Mouse (Mus musculus): ENCODE results near the gene Hdlbp. TPM values are rescaled to one million over a fixed set of nuclear protein-coding genes. Genes with fewer than 3 reads are reported as not detected.

Hdlbp gene
- polyA plus RNA-seq, 1 experiment from 2014 or later, result 170 TPM

GRCm38 (mm10) chr1:93401191-93402052, 77.2 kb downstream of the Hdlbp start:
- WGBS, result 12% methylated on average over 38 of the region's 38 CpGs
- no peak overlapping the region for H3K9ac ChIP-seq (ENCODE audit: low read depth, low read length)
- peak; percentile 19; the same call in 1 of the 2 replicates for ATAC-seq
- no peaks in the 10 kb centered on the region for H3K9me3 ChIP-seq (ENCODE audit: control insufficient read depth)
- H3K4me2 ChIP-seq (replicated peaks; ENCODE audit: low read depth), result peak overlapping the region; percentile 59
- peak overlapping the region; percentile 16 for H3K4me3 ChIP-seq (ENCODE audit: low read depth, low read length)
- no peak overlapping the region for H3K27ac ChIP-seq (ENCODE audit: low read depth, low read length)
- peak; percentile 14; the same call in 1 of the 2 replicates for TF ChIP-seq CTCF (IDR thresholded peaks at IDR 0.05; ENCODE audit: low read depth)
- H3K27me3 ChIP-seq (replicated peaks; ENCODE audit: control insufficient read depth, insufficient read depth, low read length), result no peaks in the 10 kb centered on the region
- no peaks in the 10 kb centered on the region for H3K4me1 ChIP-seq (replicated peaks; ENCODE audit: control insufficient read depth, insufficient read depth, low read length)
- peaks cover 10% of the 10 kb centered on the region for H3K36me3 ChIP-seq (ENCODE audit: control insufficient read depth, insufficient read depth)

GRCm38 (mm10) chr1:93388906-93389305, 89.7 kb downstream of the Hdlbp start:
- ATAC-seq, result no peak
- H3K27ac ChIP-seq (ENCODE audit: low read depth, low read length), result no peak overlapping the region
- no peaks in the 10 kb centered on the region for H3K4me1 ChIP-seq (replicated peaks; ENCODE audit: control insufficient read depth, insufficient read depth, low read length)
- H3K4me2 ChIP-seq (replicated peaks; ENCODE audit: low read depth), result no peak overlapping the region
- H3K36me3 ChIP-seq (ENCODE audit: control insufficient read depth, insufficient read depth), result no peaks in the 10 kb centered on the region
- H3K27me3 ChIP-seq (replicated peaks; ENCODE audit: control insufficient read depth, insufficient read depth, low read length), result no peaks in the 10 kb centered on the region
- H3K9ac ChIP-seq (ENCODE audit: low read depth, low read length), result no peak overlapping the region
- no peak for TF ChIP-seq CTCF (IDR thresholded peaks at IDR 0.05; ENCODE audit: low read depth)
- H3K9me3 ChIP-seq (ENCODE audit: control insufficient read depth), result no peaks in the 10 kb centered on the region
- H3K4me3 ChIP-seq (ENCODE audit: low read depth, low read length), result no peak overlapping the region
- 74% methylated on average over 2 of the region's 2 CpGs for WGBS

GRCm38 (mm10) chr1:93387198-93387597, 91.4 kb downstream of the Hdlbp start:
- no peak for ATAC-seq
- no peak overlapping the region for H3K4me2 ChIP-seq (replicated peaks; ENCODE audit: low read depth)

GRCm38 (mm10) chr1:93379117-93379516, 99.5 kb downstream of the Hdlbp start:
- Histone ChIP-seq H3K9me3 (ENCODE audit: control insufficient read depth) (no peaks in the 10 kb centered on the region), H3K9ac (ENCODE audit: low read depth, low read length) (no peak overlapping the region), H3K4me1 (replicated peaks; ENCODE audit: control insufficient read depth, insufficient read depth, low read length) (no peaks in the 10 kb centered on the region), H3K36me3 (ENCODE audit: control insufficient read depth, insufficient read depth) (no peaks in the 10 kb centered on the region), H3K27ac (ENCODE audit: low read depth, low read length) (no peak overlapping the region), H3K4me2 (replicated peaks; ENCODE audit: low read depth) (no peak overlapping the region), H3K27me3 (replicated peaks; ENCODE audit: control insufficient read depth, insufficient read depth, low read length) (no peaks in the 10 kb centered on the region), H3K4me3 (ENCODE audit: low read depth, low read length) (no peak overlapping the region)
- no peak for ATAC-seq
- no peak for TF ChIP-seq CTCF (IDR thresholded peaks at IDR 0.05; ENCODE audit: low read depth)
- WGBS, result 74% methylated on average over 5 of the region's 5 CpGs

More at GRCm38 (mm10) chr1:93387198-93387597, 91.4 kb downstream of the Hdlbp start:
- Histone ChIP-seq H3K9me3 (ENCODE audit: control insufficient read depth) (no peaks in the 10 kb centered on the region), H3K27me3 (replicated peaks; ENCODE audit: control insufficient read depth, insufficient read depth, low read length) (no peaks in the 10 kb centered on the region), H3K27ac (ENCODE audit: low read depth, low read length) (no peak overlapping the region), H3K4me1 (replicated peaks; ENCODE audit: control insufficient read depth, insufficient read depth, low read length) (no peaks in the 10 kb centered on the region), H3K36me3 (ENCODE audit: control insufficient read depth, insufficient read depth) (no peaks in the 10 kb centered on the region), H3K9ac (ENCODE audit: low read depth, low read length) (no peak overlapping the region), H3K4me3 (ENCODE audit: low read depth, low read length) (no peak overlapping the region)
- WGBS, result 23% methylated on average over 2 of the region's 2 CpGs
- TF ChIP-seq CTCF (IDR thresholded peaks at IDR 0.05; ENCODE audit: low read depth), result no peak

GRCm38 (mm10) chr1:93377307-93377706, 101.3 kb downstream of the Hdlbp start:
- Histone ChIP-seq H3K4me2 (replicated peaks; ENCODE audit: low read depth) (no peak overlapping the region), H3K36me3 (ENCODE audit: control insufficient read depth, insufficient read depth) (no peaks in the 10 kb centered on the region), H3K27me3 (replicated peaks; ENCODE audit: control insufficient read depth, insufficient read depth, low read length) (no peaks in the 10 kb centered on the region), H3K9ac (ENCODE audit: low read depth, low read length) (no peak overlapping the region), H3K4me3 (ENCODE audit: low read depth, low read length) (no peak overlapping the region), H3K4me1 (replicated peaks; ENCODE audit: control insufficient read depth, insufficient read depth, low read length) (no peaks in the 10 kb centered on the region), H3K27ac (ENCODE audit: low read depth, low read length) (no peak overlapping the region), H3K9me3 (ENCODE audit: control insufficient read depth) (no peaks in the 10 kb centered on the region)
- no peak for ATAC-seq
- TF ChIP-seq CTCF (IDR thresholded peaks at IDR 0.05; ENCODE audit: low read depth), result no peak
- 52% methylated on average over 5 of the region's 5 CpGs for WGBS

GRCm38 (mm10) chr1:93373665-93374064, 105.0 kb downstream of the Hdlbp start, which contains the start of gene Ano7:
Gene Ano7 (plus strand): TSS chr1:93373930.
- WGBS, result 32% methylated on average over 4 of the region's 4 CpGs
- H3K9ac ChIP-seq (ENCODE audit: low read depth, low read length), result no peak within 1 kb of the TSS
- H3K27ac ChIP-seq (ENCODE audit: low read depth, low read length), result no peak within 1 kb of the TSS

More at GRCm38 (mm10) chr1:93373665-93374064, 105.0 kb downstream of the Hdlbp start, which contains the start of gene Ano7:
- no peak within 1 kb of the TSS for H3K4me2 ChIP-seq (replicated peaks; ENCODE audit: low read depth)
- no peaks in the 10 kb centered on the region for H3K9me3 ChIP-seq (ENCODE audit: control insufficient read depth)
- peak; percentile 53 for ATAC-seq
- no peak within 1 kb of the TSS for H3K4me3 ChIP-seq (ENCODE audit: low read depth, low read length)
- no peaks in the 10 kb centered on the region for H3K27me3 ChIP-seq (replicated peaks; ENCODE audit: control insufficient read depth, insufficient read depth, low read length)
- H3K36me3 ChIP-seq (ENCODE audit: control insufficient read depth, insufficient read depth), result no peaks in the 10 kb centered on the region
- no peaks in the 10 kb centered on the region for H3K4me1 ChIP-seq (replicated peaks; ENCODE audit: control insufficient read depth, insufficient read depth, low read length)
- TF ChIP-seq CTCF (IDR thresholded peaks at IDR 0.05; ENCODE audit: low read depth), result no peak

Measured in intestine, postnatal 0 days (tissue).